Mouse (Mus musculus) hindbrain, embryonic 14.5 days (tissue): Measurements from ENCODE around the gene Chn2. TPM values are rescaled to one million over a fixed set of nuclear protein-coding genes. Genes with fewer than 3 reads are reported as not detected.
A peak's percentile ranks its signal among the peaks of the same experiment; 100 is the strongest.

Source experiments
- ATAC-seq: fragments of 200-750 bp; cut with Nextera tagmentation; 2 replicates; pipeline ENCODE4 v1.8.0; 2017; ENCODE audit warnings: moderate number of reproducible peaks, mild to moderate bottlenecking, moderate TSS enrichment, moderate library complexity; ENCODE audit not compliant: low FRiP score
- DNase-seq: peaks from one replicate; pipeline ENCODE4 v3.0.0-alpha.2; 2015; ENCODE audit warnings: low spot score
- H3K27ac ChIP-seq: fragments of 300-500 bp; sonication (generic); 2 replicates; pipeline ENCODE4 v1.5.1; 2014; ENCODE audit warnings: mild to moderate bottlenecking, moderate library complexity
- H3K27me3 ChIP-seq: fragments of 300-500 bp; sonication (generic); 2 replicates; pipeline ENCODE4 v1.6.1; 2014; ENCODE audit warnings: mild to moderate bottlenecking, low read length, mixed read lengths; ENCODE audit not compliant: control insufficient read depth, insufficient read depth
- H3K36me3 ChIP-seq: fragments of 300-500 bp; sonication (generic); replicated peaks from 2 replicates; pipeline ENCODE4 v1.6.1; 2014; ENCODE audit not compliant: control insufficient read depth, insufficient read depth
- H3K4me1 ChIP-seq: fragments of 300-500 bp; sonication (generic); replicated peaks from 2 replicates; pipeline ENCODE4 v1.6.1; 2014; ENCODE audit warnings: antibody characterized with exemption, low read length, mixed read lengths; ENCODE audit not compliant: control insufficient read depth, insufficient read depth
- H3K4me2 ChIP-seq: fragments of 300-500 bp; sonication (generic); replicated peaks from 2 replicates; pipeline ENCODE4 v1.6.1; 2014; ENCODE audit warnings: mild to moderate bottlenecking, moderate library complexity
- H3K4me3 ChIP-seq: fragments of 300-500 bp; sonication (generic); replicated peaks from 2 replicates; pipeline ENCODE4 v1.5.1; 2014; ENCODE audit warnings: mild to moderate bottlenecking, low read length
- H3K9ac ChIP-seq: fragments of 300-500 bp; sonication (generic); 2 replicates; pipeline ENCODE4 v1.6.1; 2014
- H3K9me3 ChIP-seq: fragments of 300-500 bp; sonication (generic); 2 replicates; pipeline ENCODE4 v1.6.1; 2016; ENCODE audit warnings: low read length; ENCODE audit not compliant: control insufficient read depth
- WGBS: fragments of 180-500 bp; shearing (Covaris S2); extraction: QIAGEN DNeasy Blood & Tissue Kit; methylation state at CpG from one replicate; pipeline ENCODE4 v1.1.7; 2014; 5-methylcytosine and 5-hydroxymethylcytosine counted together
- polyA plus RNA-seq: library from polyadenylated mRNA; unstranded; fragments of >200 nt; fragmentation: Nextera tagmentation; extraction: Ambion mirVana; gene quantifications from 2 replicates; pipeline ENCODE4 v1.2.1, GENCODE M21; 2014

Gene Chn2
- polyA plus RNA-seq, 1 experiment from 2014 or later: 28.3 TPM

DNA sequence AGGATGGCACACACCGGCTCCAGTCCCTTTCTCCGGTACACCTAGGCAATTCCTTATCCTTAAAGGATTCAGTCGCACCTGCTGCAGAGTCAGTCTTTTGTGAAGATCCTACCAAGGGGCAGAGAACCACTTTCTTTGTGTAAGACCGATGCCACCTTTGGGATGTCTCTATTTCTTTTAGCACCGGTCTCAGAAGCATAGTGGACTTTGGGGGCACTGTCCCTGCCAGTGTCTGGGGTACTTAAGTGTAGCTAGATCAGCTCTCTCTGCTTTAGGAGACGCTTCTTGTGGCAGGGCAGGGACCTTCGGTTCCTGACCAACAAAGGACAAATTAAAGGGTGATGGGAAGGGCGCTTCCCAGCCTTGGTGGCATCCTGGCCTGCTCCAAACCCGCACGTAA lies 488 bp upstream of the Chn2 start:
- Histone ChIP-seq H3K27ac (peak overlapping the region; percentile 99), H3K36me3 (no peaks in the 10 kb centered on the region), H3K27me3 (0 out of 2 replicates have a peak, but pooled peaks cover 3% of the 10 kb centered on the region), H3K4me3 (peak overlapping the region; percentile 62), H3K4me1 (peaks cover 32% of the 10 kb centered on the region), H3K9ac (peak overlapping the region; percentile 96), H3K9me3 (no peaks in the 10 kb centered on the region), H3K4me2 (peak overlapping the region; percentile 81)
- ATAC-seq: no peak
- no peak for DNase-seq
- 7% methylated on average over 10 of the region's 10 CpGs for WGBS

DNA sequence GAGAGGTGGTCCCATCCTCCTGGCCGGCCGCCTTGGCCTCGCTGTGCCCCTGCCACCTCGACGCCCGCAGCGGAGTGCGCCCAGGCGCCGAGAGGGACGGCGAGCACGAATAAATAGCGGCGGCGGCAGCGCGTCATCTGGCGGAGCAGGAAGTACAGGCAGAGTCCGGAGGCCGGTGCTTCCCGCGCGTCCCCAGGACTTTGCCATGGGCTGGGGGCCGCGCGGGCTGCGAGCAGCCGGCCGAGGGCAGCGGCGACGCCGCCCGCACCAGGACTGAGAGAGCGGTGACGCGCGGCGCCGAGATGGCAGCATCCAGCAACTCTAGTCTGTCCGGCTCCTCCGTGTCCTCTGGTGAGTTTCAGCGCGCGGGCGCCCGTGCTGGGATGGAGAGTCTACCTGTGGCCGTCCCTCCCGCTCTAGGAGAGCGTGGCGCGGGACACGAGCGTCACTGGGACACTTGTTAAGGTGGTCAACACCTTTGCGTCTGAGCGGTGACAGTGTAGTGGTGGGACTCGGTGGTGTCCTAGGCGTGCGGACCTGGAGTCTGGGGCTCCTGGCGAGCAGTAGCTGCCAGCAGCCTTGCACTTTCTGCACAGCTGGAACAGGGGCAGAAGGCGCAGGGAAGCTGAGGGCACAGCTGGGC lies 572 bp downstream of the Chn2 start:
- H3K27me3 ChIP-seq: 0 out of 2 replicates have a peak, but pooled peaks cover 3% of the 10 kb centered on the region
- peak overlapping the region; percentile 96 for H3K9ac ChIP-seq
- no peaks in the 10 kb centered on the region for H3K36me3 ChIP-seq
- H3K4me2 ChIP-seq: peak overlapping the region; percentile 81
- DNase-seq (peak; percentile 56), ATAC-seq (peak; percentile 75)
- H3K4me1 ChIP-seq: peaks cover 28% of the 10 kb centered on the region
- under 1% methylated on average over 54 of the region's 62 CpGs for WGBS
- H3K27ac ChIP-seq: peak overlapping the region; percentile 99
- H3K4me3 ChIP-seq: peak overlapping the region; percentile 62
- no peaks in the 10 kb centered on the region for H3K9me3 ChIP-seq

GRCm38 (mm10) chr6:54040448-54040844 lies 1.1 kb downstream of the Chn2 start:
- no peaks in the 10 kb centered on the region for H3K9me3 ChIP-seq
- peak overlapping the region; percentile 62 for H3K4me3 ChIP-seq
- peak overlapping the region; percentile 99 for H3K27ac ChIP-seq
- peak overlapping the region; percentile 81 for H3K4me2 ChIP-seq
- peaks cover 26% of the 10 kb centered on the region for H3K4me1 ChIP-seq
- H3K36me3 ChIP-seq: no peaks in the 10 kb centered on the region
- 0 out of 2 replicates have a peak, but pooled peaks cover 3% of the 10 kb centered on the region for H3K27me3 ChIP-seq
- ATAC-seq (peak; percentile 13; the same call in 1 of the 2 replicates), DNase-seq (peak; percentile 49)
- WGBS: 15% methylated on average over 9 of the region's 9 CpGs
- H3K9ac ChIP-seq: peak overlapping the region; percentile 96

- Histone ChIP-seq H3K27me3 (0 out of 2 replicates have a peak, but pooled peaks cover 3% of the 10 kb centered on the region), H3K4me3 (peak overlapping the region; percentile 62), H3K27ac (no peak overlapping the region), H3K4me2 (peak overlapping the region; percentile 81), H3K4me1 (peaks cover 26% of the 10 kb centered on the region), H3K9ac (peak overlapping the region; percentile 50), H3K9me3 (no peaks in the 10 kb centered on the region), H3K36me3 (no peaks in the 10 kb centered on the region)
- 21% methylated on average over 13 of the region's 13 CpGs for WGBS
- DNase-seq (no peak), ATAC-seq (no peak)
These were observed 2.2 kb downstream of the Chn2 start for GRCm38 (mm10) chr6:54041386-54042043.

DNA sequence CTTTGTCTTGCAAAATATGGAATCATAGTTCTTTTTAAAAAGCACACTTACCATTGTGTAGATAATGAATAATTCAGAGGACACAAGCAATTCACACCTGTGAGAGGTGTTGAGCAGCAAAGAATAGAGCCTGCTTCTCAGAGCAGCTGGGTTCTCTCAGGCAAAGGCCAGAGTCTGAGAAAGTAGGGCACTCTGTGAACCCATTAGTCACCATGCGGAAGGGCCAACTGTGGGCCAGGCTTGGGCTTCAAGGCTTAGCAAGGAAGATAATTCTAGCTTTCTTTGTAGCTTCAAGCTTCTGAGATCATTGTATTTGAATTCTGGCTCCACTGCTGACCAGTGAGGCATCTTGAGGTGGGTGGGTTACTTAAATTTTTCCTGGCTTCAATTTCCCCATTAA lies 2.8 kb downstream of the Chn2 start:
- WGBS: 83% methylated on average over 1 of the region's 1 CpGs
- Histone ChIP-seq H3K4me1 (peaks cover 26% of the 10 kb centered on the region), H3K9ac (peak overlapping the region; percentile 50; the same call in 1 of the 2 replicates), H3K4me2 (peak overlapping the region; percentile 81), H3K27ac (no peak overlapping the region), H3K27me3 (0 out of 2 replicates have a peak, but pooled peaks cover 3% of the 10 kb centered on the region), H3K9me3 (no peaks in the 10 kb centered on the region), H3K4me3 (peak overlapping the region; percentile 62; the same call in 1 of the 2 replicates), H3K36me3 (no peaks in the 10 kb centered on the region)
- ATAC-seq (no peak), DNase-seq (no peak)

DNA sequence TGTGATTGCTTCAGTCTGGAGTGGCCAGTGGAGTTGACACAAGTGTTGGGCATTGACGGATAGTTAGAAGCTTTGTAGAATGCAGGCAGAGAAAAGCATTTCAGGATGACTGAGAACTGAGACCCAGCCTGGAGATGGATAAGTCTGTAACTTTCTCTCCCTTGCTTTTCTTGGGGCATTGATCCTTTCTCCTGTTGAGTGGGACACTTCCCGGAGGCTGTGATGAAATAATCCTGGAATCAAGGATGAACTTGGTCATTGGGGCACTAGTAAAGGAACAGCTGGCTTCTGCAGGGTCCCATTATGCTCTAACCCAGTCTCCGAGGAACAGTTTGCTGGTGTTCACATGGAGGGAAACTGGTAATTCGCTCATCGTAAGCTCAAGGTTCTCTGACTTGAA lies 4.2 kb downstream of the Chn2 start:
- 80% methylated on average over 5 of the region's 5 CpGs for WGBS
- DNase-seq (no peak), ATAC-seq (no peak)
- H3K4me3 ChIP-seq: no peak overlapping the region
- no peaks in the 10 kb centered on the region for H3K27me3 ChIP-seq
- peaks cover 20% of the 10 kb centered on the region for H3K4me1 ChIP-seq
- H3K9me3 ChIP-seq: no peaks in the 10 kb centered on the region
- no peaks in the 10 kb centered on the region for H3K36me3 ChIP-seq
- no peak overlapping the region for H3K9ac ChIP-seq
- no peak overlapping the region for H3K4me2 ChIP-seq
- H3K27ac ChIP-seq: no peak overlapping the region

GRCm38 (mm10) chr6:54045748-54046721 lies 6.7 kb downstream of the Chn2 start:
- WGBS: 77% methylated on average over 8 of the region's 8 CpGs
- H3K4me3 ChIP-seq: no peak overlapping the region

GRCm38 (mm10) chr6:54046884-54047747 lies 7.8 kb downstream of the Chn2 start:
- no peaks in the 10 kb centered on the region for H3K27me3 ChIP-seq
- no peak for DNase-seq
- H3K4me1 ChIP-seq: peaks cover 8% of the 10 kb centered on the region
- no peaks in the 10 kb centered on the region for H3K9me3 ChIP-seq
- no peaks in the 10 kb centered on the region for H3K36me3 ChIP-seq
- no peak overlapping the region for H3K27ac ChIP-seq
- no peak overlapping the region for H3K4me3 ChIP-seq
- no peak overlapping the region for H3K4me2 ChIP-seq
- WGBS: 64% methylated on average over 11 of the region's 11 CpGs
- no peak overlapping the region for H3K9ac ChIP-seq
- no peak for ATAC-seq

More at GRCm38 (mm10) chr6:54045748-54046721, 6.7 kb downstream of the Chn2 start:
- Histone ChIP-seq H3K27ac (no peak overlapping the region), H3K27me3 (no peaks in the 10 kb centered on the region), H3K4me2 (no peak overlapping the region), H3K9ac (no peak overlapping the region), H3K36me3 (no peaks in the 10 kb centered on the region), H3K4me1 (peaks cover 16% of the 10 kb centered on the region), H3K9me3 (no peaks in the 10 kb centered on the region)
- DNase-seq (no peak), ATAC-seq (no peak)
